Mouse (Mus musculus) hindbrain, embryonic 12.5 days (tissue): ENCODE results near the gene S1pr5. TPM values are rescaled to one million over a fixed set of nuclear protein-coding genes. Genes with fewer than 3 reads are reported as not detected.

Source experiments
- ATAC-seq: fragments of 200-750 bp; cut with Nextera tagmentation; 2 replicates; pipeline ENCODE4 v1.8.0; 2017; ENCODE audit warnings: moderate TSS enrichment; ENCODE audit not compliant: low FRiP score
- H3K27ac ChIP-seq: fragments of 300-500 bp; sonication (generic); 2 replicates; pipeline ENCODE4 v1.5.1; 2016; ENCODE audit warnings: mild to moderate bottlenecking
- H3K27me3 ChIP-seq: fragments of 300-500 bp; sonication (generic); 2 replicates; pipeline ENCODE4 v1.6.1; 2016; ENCODE audit warnings: mild to moderate bottlenecking
- H3K36me3 ChIP-seq: fragments of 300-500 bp; sonication (generic); 2 replicates; pipeline ENCODE4 v1.6.1; 2016; ENCODE audit warnings: mild to moderate bottlenecking
- H3K4me1 ChIP-seq: fragments of 300-500 bp; sonication (generic); 2 replicates; pipeline ENCODE4 v1.6.1; 2016
- H3K4me2 ChIP-seq: fragments of 300-500 bp; sonication (generic); replicated peaks from 2 replicates; pipeline ENCODE4 v1.6.1; 2016; ENCODE audit warnings: mild to moderate bottlenecking
- H3K4me3 ChIP-seq: fragments of 300-500 bp; sonication (generic); 2 replicates; pipeline ENCODE4 v1.5.1; 2016; ENCODE audit warnings: mild to moderate bottlenecking
- H3K9ac ChIP-seq: fragments of 300-500 bp; sonication (generic); 2 replicates; pipeline ENCODE4 v1.6.1; 2016; ENCODE audit warnings: mild to moderate bottlenecking, moderate library complexity
- H3K9me3 ChIP-seq: fragments of 300-500 bp; sonication (generic); replicated peaks from 2 replicates; pipeline ENCODE4 v1.6.1; 2016; ENCODE audit warnings: mild to moderate bottlenecking
- WGBS: fragments of 180-500 bp; shearing (Covaris S2); methylation state at CpG from one replicate; pipeline ENCODE4 v1.1.7; 2016; 5-methylcytosine and 5-hydroxymethylcytosine counted together
- polyA plus RNA-seq: library from polyadenylated mRNA; unstranded; fragments of >200 nt; fragmentation: Nextera tagmentation; extraction: Ambion mirVana; gene quantifications from 2 replicates; pipeline ENCODE4 v1.2.1, GENCODE M21; 2016

The S1pr5 gene
- polyA plus RNA-seq, 1 experiment from 2014 or later, result 1.9 TPM

GRCm38 (mm10) chr9:21194787-21195493, 53.3 kb downstream of the S1pr5 start:
- no peaks in the 10 kb centered on the region for H3K27me3 ChIP-seq
- no peak overlapping the region for H3K4me2 ChIP-seq
- no peak overlapping the region for H3K4me3 ChIP-seq
- H3K9ac ChIP-seq, result no peak overlapping the region
- no peaks in the 10 kb centered on the region for H3K9me3 ChIP-seq
- no peak overlapping the region for H3K27ac ChIP-seq
- H3K36me3 ChIP-seq, result no peaks in the 10 kb centered on the region
- H3K4me1 ChIP-seq, result peaks cover 32% of the 10 kb centered on the region
- WGBS, result 86% methylated on average over 4 of the region's 4 CpGs
- ATAC-seq, result no peak

- Histone ChIP-seq H3K36me3 (no peaks in the 10 kb centered on the region), H3K9me3 (no peaks in the 10 kb centered on the region), H3K4me3 (no peak overlapping the region), H3K27me3 (no peaks in the 10 kb centered on the region), H3K27ac (no peak overlapping the region), H3K4me2 (no peak overlapping the region), H3K9ac (no peak overlapping the region), H3K4me1 (peaks cover 32% of the 10 kb centered on the region)
- no peak for ATAC-seq
- 90% methylated on average over 3 of the region's 3 CpGs for WGBS
Observed at GRCm38 (mm10) chr9:21193786-21194185, 54.5 kb downstream of the S1pr5 start.

Other genes with a start within 250 kb of the S1pr5 start
- gene Mrpl4, start 245.7 kb downstream of the S1pr5 start, polyA plus RNA-seq, result 103 and 106 TPM in 2 replicates
- gene Icam1, start 232.5 kb downstream of the S1pr5 start, polyA plus RNA-seq, result 5.2 and 5.5 TPM in 2 replicates
- 1.7 and 2.1 TPM in 2 replicates for gene Icam4, start 219.1 kb downstream of the S1pr5 start, polyA plus RNA-seq
- gene Icam5, start 216.4 kb downstream of the S1pr5 start, polyA plus RNA-seq, result 0.13 and 0.23 TPM in 2 replicates
- gene Zglp1, start 181.3 kb downstream of the S1pr5 start, polyA plus RNA-seq, result 2.4 TPM in 1 of 2 replicates, not detected in the other
- gene Gm49373, start 175.3 kb downstream of the S1pr5 start, polyA plus RNA-seq, result 1.3 TPM in 2 replicates
- gene Fdx1l, start 174.8 kb downstream of the S1pr5 start, polyA plus RNA-seq, result 46.4 and 48.4 TPM in 2 replicates
- 1.6 and 2.5 TPM in 2 replicates for gene Gm38431, start 156.4 kb downstream of the S1pr5 start, polyA plus RNA-seq
- gene Raver1, start 156.4 kb downstream of the S1pr5 start, polyA plus RNA-seq, result 58.8 and 66.9 TPM in 2 replicates
- 16.3 and 18.1 TPM in 2 replicates for gene Tyk2, start 117.2 kb downstream of the S1pr5 start, polyA plus RNA-seq
- gene Cdc37, start 98.5 kb downstream of the S1pr5 start, polyA plus RNA-seq, result 271 and 274 TPM in 2 replicates
- gene Pde4a, start 82.7 kb downstream of the S1pr5 start, polyA plus RNA-seq, result 11.4 and 11.7 TPM in 2 replicates
- gene Keap1, start 9.1 kb downstream of the S1pr5 start, polyA plus RNA-seq, result 54.8 and 55.6 TPM in 2 replicates
- gene Atg4d, start 16.9 kb upstream of the S1pr5 start, polyA plus RNA-seq, result 43.4 and 46.8 TPM in 2 replicates
- 18.1 and 23.6 TPM in 2 replicates for gene Kri1, start 39.5 kb upstream of the S1pr5 start, polyA plus RNA-seq
- gene Cdkn2d, start 43.0 kb upstream of the S1pr5 start, polyA plus RNA-seq, result 72.0 and 72.7 TPM in 2 replicates
- 3.2 and 7.6 TPM in 2 replicates for gene Ap1m2, start 63.9 kb upstream of the S1pr5 start, polyA plus RNA-seq
- gene Slc44a2, start 72.3 kb upstream of the S1pr5 start, polyA plus RNA-seq, result 86.8 and 93.2 TPM in 2 replicates
- 283 and 294 TPM in 2 replicates for gene Ilf3, start 119.4 kb upstream of the S1pr5 start, polyA plus RNA-seq
- gene Qtrt1, start 163.4 kb upstream of the S1pr5 start, polyA plus RNA-seq, result 42.1 and 47.8 TPM in 2 replicates
- gene Dnm2, start 176.5 kb upstream of the S1pr5 start, polyA plus RNA-seq, result 81.0 and 83.9 TPM in 2 replicates